18 mouse cellular contexts compared by ENCODE assay signal in the genomic region with DNA sequence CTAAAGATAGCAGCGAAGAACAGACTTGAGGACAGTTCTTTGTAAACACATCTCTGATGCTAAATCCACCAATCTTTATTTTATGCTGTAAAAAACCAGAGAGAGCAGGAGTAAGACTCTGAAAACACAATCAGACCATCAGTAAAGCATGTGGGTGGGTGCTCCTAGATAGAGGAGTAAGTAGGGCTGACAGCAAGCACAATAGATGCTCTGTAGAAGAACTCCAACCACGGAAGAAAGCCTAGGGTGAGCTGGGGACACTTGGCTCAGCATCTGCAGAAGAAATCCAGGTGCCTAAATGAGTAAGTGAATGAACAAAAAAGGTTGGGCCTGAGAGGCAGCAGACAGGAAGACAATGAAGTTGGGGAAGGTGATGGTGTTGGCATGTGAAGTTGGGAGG.
DNase-seq lines count a peak whose midpoint lies in the region; ATAC-seq lines count a peak whose summit lies in the region.
"Had no signal": no experiment of that assay in that cellular context is flagged by ENCODE, and none has a peak within 500 bp of the region (broad histone marks: within the 10 kb centered on the region; RNA-seq: fewer than 3 reads in every experiment).

No protein-coding gene starts in this region.

- peak; percentile 64; the same call in 1 of the 2 replicates for ATAC-seq in frontal cortex, adult (ENCODE audit: low TSS enrichment)
- ATAC-seq: activated CD4-positive, CD25-positive, alpha-beta regulatory T cell, adult 4 months; CD4-positive, CD25-positive, alpha-beta regulatory T cell, adult 4 months; Patski had no signal

- no peak for DNase-seq in frontal cortex, postnatal 10 days (ENCODE audit: low spot score in 2 of 2)
- DNase-seq in brain, adult 2 months (ENCODE audit: low read depth, low spot score), result peak; percentile 60
- no peak for DNase-seq in adrenal gland, postnatal 36 days
- DNase-seq: adrenal gland, adult 2 months; adrenal gland, adult 8-10 months; adrenal gland, postnatal 10 days; adrenal gland, postnatal 14 days; adrenal gland, postnatal 25 days; B cell, adult 2 months; cerebellum, adult 11 months; cerebellum, adult 11-12 months; cerebellum, adult 18-20 months; cerebellum, adult 2 months; cerebellum, adult 8-10 months had no signal
